8 mouse cellular contexts compared by ENCODE assay signal in the genomic region with DNA sequence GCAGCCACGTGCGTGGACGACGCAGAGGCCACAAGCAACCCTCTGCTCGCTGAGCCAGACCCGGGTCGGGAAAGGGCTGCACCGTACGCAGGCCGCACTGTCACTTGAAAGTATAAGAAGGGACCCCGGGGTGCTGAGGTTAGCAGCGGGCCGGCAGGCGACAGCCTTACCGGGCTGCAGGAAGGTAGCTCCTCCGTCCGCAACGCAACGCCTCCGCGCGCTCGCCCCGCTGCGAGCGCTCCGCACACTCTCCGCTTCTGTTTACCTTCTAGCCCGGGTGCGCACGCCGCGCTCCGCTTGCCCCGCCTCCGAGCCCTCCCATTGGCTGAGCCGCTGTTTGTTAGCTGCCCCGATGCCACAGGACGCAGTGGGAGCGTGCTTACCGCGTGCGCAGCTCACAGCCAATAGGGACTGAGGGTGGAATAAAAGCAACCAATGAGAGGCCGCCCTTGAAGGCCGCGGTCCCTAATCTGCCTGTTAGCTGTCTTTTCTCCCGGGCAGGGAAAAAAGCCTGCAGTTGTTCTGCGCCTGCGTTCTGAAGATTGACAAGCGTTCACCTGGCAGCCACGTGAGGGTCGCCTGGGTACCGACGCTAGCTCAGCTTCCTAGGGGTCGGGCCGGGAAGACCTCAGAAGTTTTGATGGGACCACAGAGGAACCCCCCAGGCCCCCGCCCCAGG. TPM values are rescaled to one million over a fixed set of nuclear protein-coding genes. Genes with fewer than 3 reads are reported as not detected.
DNase-seq lines count a peak whose midpoint lies in the region; ATAC-seq and TF ChIP-seq lines count a peak whose summit lies in the region.

No protein-coding gene starts in this region.

- no peaks in the 10 kb centered on the region for H3K27me3 ChIP-seq in CH12.LX (replicated peaks)
- H3K27me3 ChIP-seq in forebrain, embryonic 11.5 days (ENCODE audit: control insufficient read depth, insufficient read depth, low read length) = no peaks in the 10 kb centered on the region
- H3K27me3 ChIP-seq in heart, postnatal 0 days (ENCODE audit: control insufficient read depth, insufficient read depth, low read length) = no peaks in the 10 kb centered on the region
- H3K27me3 ChIP-seq in liver, embryonic 16.5 days (ENCODE audit: control insufficient read depth, insufficient read depth, low read depth, low read length) = no peaks in the 10 kb centered on the region
- H3K27me3 ChIP-seq in neural tube, embryonic 13.5 days = peaks cover 14% of the 10 kb centered on the region; the same call in 1 of the 2 replicates
- H3K27me3 ChIP-seq in testis, adult 2 months (ENCODE audit: control insufficient read depth, insufficient read depth, low read length) = no peaks in the 10 kb centered on the region

- no peak for TF ChIP-seq EP300 in CH12.LX (IDR thresholded peaks at IDR 0.05; ENCODE audit: low read length)
- peak; percentile 95 for TF ChIP-seq EP300 in heart, postnatal 0 days (IDR thresholded peaks at IDR 0.05; ENCODE audit: low read depth)

- peak; percentile 88 for TF ChIP-seq POLR2A in CH12.LX (IDR thresholded peaks at IDR 0.05; ENCODE audit: low read depth, low read length)
- TF ChIP-seq POLR2A in testis, adult 2 months (IDR thresholded peaks at IDR 0.05; ENCODE audit: control insufficient read depth, low read depth, low read length) = peak; percentile 89

- peak; percentile 100 for ATAC-seq in forebrain, embryonic 11.5 days (replicated peaks; ENCODE audit: low FRiP score)
- peak; percentile 96 for ATAC-seq in heart, postnatal 0 days (ENCODE audit: insufficient read depth, low read depth)
- ATAC-seq in liver, embryonic 16.5 days (ENCODE audit: low read depth) = peak; percentile 99
- ATAC-seq in neural tube, embryonic 13.5 days (ENCODE audit: low read depth) = peak; percentile 100

- peak; percentile 99 for DNase-seq in CH12.LX (ENCODE audit: extremely low read depth)
- peak; percentile 98 for DNase-seq in c-Kit-positive CD71-positive TER-119-negative erythroid progenitor cells, embryonic 14.5 days (ENCODE audit: low read depth)
- peak; percentile 97 for DNase-seq in forebrain, embryonic 11.5 days (ENCODE audit: low spot score)
- DNase-seq in heart, postnatal 0 days (ENCODE audit: low spot score) = peak; percentile 97
- peak; percentile 97 to 98 for DNase-seq in kidney, postnatal 4 days

- under 1% methylated on average over 57 of the region's 57 CpGs for WGBS in forebrain, embryonic 11.5 days
- under 1% methylated on average over 57 of the region's 57 CpGs for WGBS in heart, postnatal 0 days
- under 1% methylated on average over 57 of the region's 57 CpGs for WGBS in liver, embryonic 16.5 days (ENCODE audit: insufficient replicate concordance)
- WGBS in neural tube, embryonic 13.5 days = under 1% methylated on average over 57 of the region's 57 CpGs

- dilution Hi-C loops in CH12.LX (cut with MboI; ENCODE audit: extremely low pct_ligation_motif_present, extremely low pct_unique_long_range_greater_than_20kb, low sequenced_read_pairs) = no loop called here

- TF ChIP-seq RAD21 in CH12.LX (IDR thresholded peaks at IDR 0.05; ENCODE audit: low read depth, low read length) = no peak

- TF ChIP-seq CTCF in CH12.LX (conservative IDR thresholded peaks at IDR 0.05 in 1 of 2, IDR thresholded peaks at IDR 0.05 in 1 of 2; ENCODE audit: low read depth in 2 of 2, low read length in 2 of 2) = no peak
- no peak for TF ChIP-seq CTCF in heart, postnatal 0 days (IDR thresholded peaks at IDR 0.05; ENCODE audit: low read depth)
- 0 out of 2 replicates have a peak, but pooled peaks have one; percentile 0 for TF ChIP-seq CTCF in testis, adult 2 months (IDR thresholded peaks at IDR 0.05; ENCODE audit: control insufficient read depth, insufficient read depth, insufficient replicate concordance, low read depth, low read length)

- peak overlapping the region; percentile 78 to 93 (median 85) for H3K4me3 ChIP-seq in CH12.LX (replicated peaks in 1 of 3; ENCODE audit: low read depth in 2 of 3, low read length in 2 of 3, poor library complexity in 1 of 3)
- peak overlapping the region; percentile 60 for H3K4me3 ChIP-seq in forebrain, embryonic 11.5 days (ENCODE audit: low read depth, low read length)
- peak overlapping the region; percentile 79 for H3K4me3 ChIP-seq in heart, postnatal 0 days (ENCODE audit: low read depth, low read length)
- H3K4me3 ChIP-seq in liver, embryonic 16.5 days (ENCODE audit: low read depth, low read length) = peak overlapping the region; percentile 76
- H3K4me3 ChIP-seq in neural tube, embryonic 13.5 days = peak overlapping the region; percentile 65
- H3K4me3 ChIP-seq in testis, adult 2 months (ENCODE audit: control insufficient read depth, low read depth, low read length) = peak overlapping the region; percentile 94

- H3K4me1 ChIP-seq in CH12.LX (ENCODE audit: control insufficient read depth in 1 of 2, insufficient read depth in 2 of 2) = peaks cover 8 to 46% of the 10 kb centered on the region in 2 experiments
- peaks cover 4% of the 10 kb centered on the region for H3K4me1 ChIP-seq in forebrain, embryonic 11.5 days (replicated peaks; ENCODE audit: control insufficient read depth, insufficient read depth, low read length)
- H3K4me1 ChIP-seq in heart, postnatal 0 days (ENCODE audit: control insufficient read depth, insufficient read depth) = peaks cover 11% of the 10 kb centered on the region
- peaks cover 19% of the 10 kb centered on the region for H3K4me1 ChIP-seq in liver, embryonic 16.5 days (ENCODE audit: control insufficient read depth, low read depth, low read length)
- H3K4me1 ChIP-seq in neural tube, embryonic 13.5 days (replicated peaks) = peaks cover 15% of the 10 kb centered on the region
- peaks cover 11% of the 10 kb centered on the region for H3K4me1 ChIP-seq in testis, adult 2 months (ENCODE audit: control insufficient read depth, insufficient read depth, low read length)

- in situ Hi-C loops in CH12.LX (cut with MboI; ENCODE audit: low pct_ligation_motif_present, low pct_unique_long_range_greater_than_20kb, low sequenced_read_pairs) = no loop called here

- peak overlapping the region; percentile 86 for H3K4me2 ChIP-seq in CH12.LX (ENCODE audit: insufficient read depth, low read depth, poor library complexity, severe bottlenecking)
- H3K4me2 ChIP-seq in forebrain, embryonic 11.5 days (ENCODE audit: low read depth, low read length, severe bottlenecking) = peak overlapping the region; percentile 96
- peak overlapping the region; percentile 92 for H3K4me2 ChIP-seq in heart, postnatal 0 days (ENCODE audit: low read depth, low read length)
- H3K4me2 ChIP-seq in liver, embryonic 16.5 days (ENCODE audit: low read depth, low read length) = peak overlapping the region; percentile 91
- H3K4me2 ChIP-seq in neural tube, embryonic 13.5 days = peak overlapping the region; percentile 96

- peaks cover 45% of the 10 kb centered on the region for H3K79me2 ChIP-seq in CH12.LX (replicated peaks; ENCODE audit: control insufficient read depth, extremely low read depth, insufficient read depth, poor library complexity, severe bottlenecking)

- H3K9ac ChIP-seq in CH12.LX (ENCODE audit: insufficient read depth, low read depth) = peak overlapping the region; percentile 74
- peak overlapping the region; percentile 32; the same call in 1 of the 2 replicates for H3K9ac ChIP-seq in forebrain, embryonic 11.5 days (ENCODE audit: low read length)
- H3K9ac ChIP-seq in heart, postnatal 0 days (replicated peaks; ENCODE audit: low read depth, low read length) = peak overlapping the region; percentile 80
- peak overlapping the region; percentile 66 for H3K9ac ChIP-seq in liver, embryonic 16.5 days (ENCODE audit: low read depth, low read length)
- peak overlapping the region; percentile 68 for H3K9ac ChIP-seq in neural tube, embryonic 13.5 days

- peaks cover 3 to 9% of the 10 kb centered on the region in 2 experiments for H3K36me3 ChIP-seq in CH12.LX (replicated peaks in 1 of 2; ENCODE audit: control insufficient read depth in 1 of 2, insufficient read depth in 1 of 2, low read length in 1 of 2)
- H3K36me3 ChIP-seq in forebrain, embryonic 11.5 days (ENCODE audit: control insufficient read depth, insufficient read depth, low read length) = no peaks in the 10 kb centered on the region
- no peaks in the 10 kb centered on the region for H3K36me3 ChIP-seq in heart, postnatal 0 days (replicated peaks; ENCODE audit: control insufficient read depth, insufficient read depth, low read length)
- no peaks in the 10 kb centered on the region for H3K36me3 ChIP-seq in liver, embryonic 16.5 days (ENCODE audit: control insufficient read depth, insufficient read depth)
- no peaks in the 10 kb centered on the region for H3K36me3 ChIP-seq in neural tube, embryonic 13.5 days
- H3K36me3 ChIP-seq in testis, adult 2 months (ENCODE audit: control insufficient read depth, insufficient read depth, low read length) = no peaks in the 10 kb centered on the region

- H3K27ac ChIP-seq in CH12.LX (ENCODE audit: insufficient read depth, low read depth) = peak overlapping the region; percentile 80
- no peak overlapping the region for H3K27ac ChIP-seq in forebrain, embryonic 11.5 days (ENCODE audit: low read depth, low read length)
- H3K27ac ChIP-seq in heart, postnatal 0 days (ENCODE audit: low read depth) = peak overlapping the region; percentile 94
- H3K27ac ChIP-seq in liver, embryonic 16.5 days (ENCODE audit: low read length) = peak overlapping the region; percentile 82
- H3K27ac ChIP-seq in neural tube, embryonic 13.5 days (replicated peaks) = no peak overlapping the region
- peak overlapping the region; percentile 85 for H3K27ac ChIP-seq in testis, adult 2 months (ENCODE audit: control insufficient read depth, insufficient read depth, low read depth, low read length)

- no peaks in the 10 kb centered on the region for H3K9me3 ChIP-seq in CH12.LX (replicated peaks; ENCODE audit: low read length)
- H3K9me3 ChIP-seq in forebrain, embryonic 11.5 days (ENCODE audit: control insufficient read depth, low read length) = no peaks in the 10 kb centered on the region
- no peaks in the 10 kb centered on the region for H3K9me3 ChIP-seq in heart, postnatal 0 days (replicated peaks; ENCODE audit: control insufficient read depth, low read length)
- no peaks in the 10 kb centered on the region for H3K9me3 ChIP-seq in liver, embryonic 16.5 days (replicated peaks; ENCODE audit: control insufficient read depth, low read length)
- no peaks in the 10 kb centered on the region for H3K9me3 ChIP-seq in neural tube, embryonic 13.5 days

TF ChIP-seq in CH12.LX, 34 proteins besides CTCF, POLR2A, EP300 and RAD21 (continues in another document):
- TF ChIP-seq SMC3 (IDR thresholded peaks at IDR 0.05; ENCODE audit: low read depth, low read length) = no peak

RNA-seq across cellular contexts. Expression of a gene that starts 3.6 kb away (rescaled TPM):
- total RNA-seq in CH12.LX (2012; rRNA removed) (74.0 and 88.1 TPM in 2 replicates), CH12.LX (2014; rRNA removed) (73.4 and 84.6 TPM in 2 replicates)
- 237 and 248 TPM in 2 replicates for polyA plus RNA-seq in CH12.LX (2012; ENCODE audit: insufficient read length, low read depth)
- polyA plus RNA-seq in forebrain, embryonic 11.5 days (2014; fragmentation: Nextera tagmentation; extraction: Ambion mirVana) = 1.4 and 1.5 TPM in 2 replicates
- total RNA-seq in heart, postnatal 0 days (2014; rRNA removed; ENCODE audit: low replicate concordance) = 148 and 166 TPM in 2 replicates
- 226 and 231 TPM in 2 replicates for polyA plus RNA-seq in heart, postnatal 0 days (2015; fragmentation: Nextera tagmentation; extraction: Ambion mirVana)
- polyA plus RNA-seq in liver, embryonic 16.5 days (2015; fragmentation: Nextera tagmentation; extraction: Ambion mirVana) = 37.0 and 43.7 TPM in 2 replicates
- polyA plus RNA-seq in neural tube, embryonic 13.5 days (2015; fragmentation: Nextera tagmentation; extraction: Ambion mirVana) = 1.8 and 3.1 TPM in 2 replicates
- 9.6 and 12.4 TPM in 2 replicates for polyA plus RNA-seq in testis, adult 2 months (2012; rRNA removed)

Comparison
In these comparisons a context has a peak if more than half of its experiments do, and no peak if none do; other contexts are left out.
1. H3K27ac ChIP-seq: peak in CH12.LX (single experiment), heart, postnatal 0 days (single experiment), liver, embryonic 16.5 days (single experiment) and testis, adult 2 months (single experiment); none in forebrain, embryonic 11.5 days (single experiment) and neural tube, embryonic 13.5 days (single experiment).
2. Peak in every context shown above with its lines, with median percentiles within 50 percentile points of each other: DNase-seq, H3K4me2 ChIP-seq, H3K4me3 ChIP-seq, H3K9ac ChIP-seq and ATAC-seq.